Mouse (Mus musculus) layer of hippocampus, adult 9-10 months (tissue): ENCODE measurements around the gene Cd2.

Source experiments
- DNase-seq: peaks from one replicate; pipeline ENCODE4 v3.0.0; 2022; ENCODE audit warnings: low spot score

Cd2 gene

GRCm38 (mm10) chr3:101287911-101288311 is at the start of gene Cd2:
Gene Cd2 (minus strand): TSS chr3:101287939.
- DNase-seq = no peak

GRCm38 (mm10) chr3:101328617-101329016 is 40.9 kb upstream of the Cd2 start:
- DNase-seq = no peak

DNA sequence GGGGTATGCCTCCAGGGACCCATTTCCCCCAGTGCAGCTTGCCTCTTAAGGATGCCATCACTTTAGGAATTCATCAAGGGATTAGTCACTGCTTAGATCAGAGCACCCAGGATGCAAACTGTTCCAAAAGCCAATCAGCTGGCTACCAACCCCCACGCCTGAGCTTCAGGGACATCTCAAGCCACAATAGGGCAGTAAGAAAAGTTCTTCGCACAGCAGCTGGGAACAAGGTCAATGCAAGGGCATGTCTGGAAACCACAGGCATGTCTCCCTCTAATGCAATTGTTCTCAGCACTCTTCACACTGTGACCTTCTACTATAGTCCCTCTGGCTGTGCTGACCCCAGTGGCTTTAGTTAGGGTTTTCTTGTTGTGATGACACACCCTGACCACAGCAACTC is 39.5 kb upstream of the Cd2 start:
- no peak for DNase-seq

DNA sequence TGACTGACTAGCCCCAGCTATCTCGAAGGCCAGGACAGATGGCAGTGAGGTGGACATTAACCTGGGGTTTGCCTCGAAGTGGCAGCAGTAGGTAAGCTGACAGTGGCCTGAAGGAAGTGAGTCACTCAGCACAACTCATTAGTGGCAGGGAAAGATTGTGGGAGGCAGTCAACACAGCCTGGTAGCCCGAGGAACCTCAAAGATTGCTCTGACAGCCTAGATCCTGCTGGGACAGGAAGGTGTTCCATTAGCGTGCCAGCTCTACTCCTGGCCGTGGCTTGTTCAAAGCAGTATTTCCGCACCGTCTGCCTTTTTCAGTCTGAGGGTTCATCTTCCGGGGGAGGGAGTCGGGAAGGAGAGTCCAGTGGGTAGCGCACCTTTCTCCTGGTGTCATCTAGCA is 34.7 kb upstream of the Cd2 start:
- DNase-seq = no peak

GRCm38 (mm10) chr3:101320874-101321273 is 33.1 kb upstream of the Cd2 start:
- DNase-seq = no peak

- DNase-seq = no peak
These were observed 30.9 kb upstream of the Cd2 start for GRCm38 (mm10) chr3:101318516-101319170.

DNA sequence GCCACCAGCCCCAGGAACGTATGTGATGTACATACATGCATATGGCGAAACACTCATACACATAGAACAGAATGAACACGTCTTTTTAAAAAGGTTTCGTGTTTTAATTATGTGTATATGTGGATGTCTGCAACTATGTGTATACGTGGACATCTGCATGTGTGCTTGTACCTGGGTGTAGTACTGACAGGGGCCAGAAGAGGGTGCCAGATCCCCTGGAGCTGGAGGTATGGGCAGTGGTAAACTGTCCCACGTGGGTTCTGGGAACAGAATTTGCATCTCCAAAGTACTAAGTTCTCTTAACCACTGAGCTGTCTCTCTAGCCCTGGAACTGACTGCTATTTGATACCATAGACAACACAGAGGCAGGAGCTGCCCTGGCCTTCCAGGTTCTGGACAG is 30.4 kb upstream of the Cd2 start:
- DNase-seq = no peak

DNA sequence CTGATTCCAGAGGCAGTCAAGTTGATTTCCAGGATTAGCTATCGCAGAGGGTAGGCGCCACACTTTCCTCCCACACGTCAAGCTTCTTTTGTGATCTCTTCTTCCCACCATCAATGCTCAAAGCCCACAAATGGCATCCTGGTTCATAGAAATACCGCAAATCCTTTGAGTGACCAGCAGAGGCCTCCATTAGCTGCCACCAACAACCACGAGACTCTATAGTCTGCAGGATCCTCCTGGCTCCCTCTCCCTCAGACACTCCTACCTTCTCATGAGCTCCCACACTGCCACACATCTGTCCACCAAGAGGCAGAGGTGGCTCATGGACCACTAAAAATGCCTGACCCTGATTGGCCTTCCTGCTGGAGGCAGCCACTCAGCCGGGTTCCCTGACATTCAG is 27.2 kb upstream of the Cd2 start:
- no peak for DNase-seq

- no peak for DNase-seq
These were observed 25.7 kb upstream of the Cd2 start for GRCm38 (mm10) chr3:101313266-101314051.

DNA sequence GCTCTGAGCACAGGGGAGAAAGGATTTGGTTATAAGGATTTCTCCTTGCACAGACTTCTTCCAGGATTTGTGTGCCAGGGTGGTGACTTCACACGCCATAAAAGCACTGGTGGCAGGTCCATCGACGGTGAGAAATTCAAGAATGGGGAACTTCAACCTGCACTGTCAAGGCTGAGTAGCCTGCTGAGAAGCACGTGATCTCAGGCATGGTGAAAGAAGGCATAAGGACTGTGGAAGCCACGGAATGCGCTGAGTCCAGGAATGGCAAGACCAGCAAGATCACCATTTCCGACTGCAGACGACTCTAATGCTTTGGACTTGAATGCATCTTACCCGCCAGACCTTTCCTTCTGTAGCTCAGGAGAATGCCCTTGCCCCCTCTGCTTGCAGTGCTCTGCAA is 23.2 kb upstream of the Cd2 start:
- DNase-seq = no peak

- DNase-seq = no peak
These were observed 21.9 kb upstream of the Cd2 start for GRCm38 (mm10) chr3:101309626-101310025.

- no peak for DNase-seq
These were observed 18.4 kb upstream of the Cd2 start for GRCm38 (mm10) chr3:101306090-101306489.

GRCm38 (mm10) chr3:101305046-101305445 is 17.3 kb upstream of the Cd2 start:
- no peak for DNase-seq

GRCm38 (mm10) chr3:101304156-101304555 is 16.4 kb upstream of the Cd2 start:
- peak; percentile 37 for DNase-seq

DNA sequence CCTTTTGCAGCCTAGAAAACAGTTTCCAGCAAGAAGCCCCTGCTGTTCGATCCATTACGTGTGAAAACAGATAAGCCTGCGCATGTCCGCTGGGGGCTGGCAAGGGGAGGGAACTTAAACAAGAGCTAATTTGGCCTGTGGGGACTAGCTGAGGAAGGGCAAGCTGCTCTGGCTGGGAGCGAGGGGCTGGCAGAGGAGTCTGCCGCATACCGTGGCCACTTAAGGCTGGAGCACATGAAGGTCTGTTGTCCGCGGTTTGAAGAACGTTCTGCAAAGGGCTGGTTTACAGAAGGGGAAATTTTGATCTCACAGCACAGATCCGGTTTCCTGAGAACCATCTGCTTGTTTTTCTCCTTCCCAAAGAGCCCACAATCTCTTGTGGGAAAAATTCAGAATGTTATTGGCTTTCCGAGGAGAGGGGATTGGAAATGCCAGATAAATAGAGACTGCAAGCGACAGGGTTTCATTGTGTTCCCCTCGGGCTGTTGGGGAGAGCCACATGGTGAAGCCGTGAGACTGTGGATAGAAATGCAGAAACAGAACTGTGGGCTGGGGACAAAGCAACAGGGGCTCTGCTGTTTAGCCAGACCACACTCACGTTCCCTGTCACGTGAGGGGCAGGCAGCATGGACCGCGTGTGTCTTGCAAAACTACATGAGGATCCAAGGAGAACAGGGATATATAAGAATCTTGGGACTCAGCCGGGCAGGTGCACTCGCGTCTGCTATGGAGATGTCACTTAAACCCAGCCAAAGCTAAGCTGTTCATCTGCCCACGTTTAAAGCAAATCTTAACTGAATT is 12.7 kb upstream of the Cd2 start:
- DNase-seq = peak; percentile 42

- DNase-seq = no peak
These were observed 11.9 kb upstream of the Cd2 start for GRCm38 (mm10) chr3:101299591-101299990.

- no peak for DNase-seq
These were observed 9.5 kb upstream of the Cd2 start for GRCm38 (mm10) chr3:101297221-101297620.

DNA sequence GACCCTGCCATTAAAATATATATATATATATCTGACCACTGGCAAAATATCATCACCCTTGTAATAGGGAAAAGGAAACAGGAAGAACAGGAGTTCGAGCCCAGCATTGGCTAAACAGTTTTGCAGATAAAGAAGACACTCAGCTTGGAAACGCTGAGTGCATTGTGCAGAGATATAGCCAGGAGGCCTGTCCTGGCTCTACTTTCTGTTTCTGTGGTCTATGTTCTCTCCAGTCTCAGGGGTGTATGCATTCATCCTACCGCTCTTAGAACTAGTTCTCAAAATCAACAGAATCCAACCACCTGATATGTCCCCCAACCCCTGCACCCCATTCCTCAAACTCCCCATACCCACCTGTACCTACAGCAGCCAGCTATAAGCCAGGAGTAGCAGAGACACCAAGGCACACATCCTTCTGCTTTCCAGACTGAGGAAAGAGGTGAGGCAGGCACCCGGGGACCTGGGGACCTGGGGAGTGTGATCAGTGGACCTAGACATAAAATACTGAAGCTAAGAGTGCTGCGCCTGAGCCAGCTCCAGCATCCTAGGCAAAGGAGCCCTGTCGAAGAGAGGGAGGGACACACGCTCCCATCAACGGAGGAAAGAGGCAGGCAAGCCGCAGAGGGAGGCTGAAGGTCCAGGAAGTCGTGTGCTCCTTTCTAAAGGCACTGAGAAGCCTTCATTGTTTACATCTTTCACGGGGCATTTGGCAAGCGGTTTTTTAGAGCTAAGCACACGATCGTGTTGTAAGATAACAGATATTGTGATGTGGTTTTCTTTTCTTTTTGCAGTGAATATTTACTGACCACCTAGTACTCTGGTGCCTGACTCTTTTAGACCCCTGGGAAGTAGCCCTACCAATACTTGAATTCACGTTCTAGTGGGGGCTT is 8.4 kb upstream of the Cd2 start:
- no peak for DNase-seq

- DNase-seq = peak; percentile 90
These were observed 7.7 kb upstream of the Cd2 start for GRCm38 (mm10) chr3:101295366-101295867.

- no peak for DNase-seq
These were observed 7.0 kb upstream of the Cd2 start for GRCm38 (mm10) chr3:101294487-101295365.
